Mouse (Mus musculus) megakaryocyte, embryonic 14.5 days (primary cell): ENCODE data around the gene Aunip.

ENCODE experiments used
- FLI1 ChIP-seq: IDR thresholded peaks from 2 replicates; pipeline ENCODE4 v1.6.1; 2012; ENCODE audit warnings: low read length, inconsistent platforms, mixed read lengths
- GATA1 ChIP-seq: IDR thresholded peaks from 3 replicates; pipeline ENCODE4 v1.6.1; 2012; ENCODE audit warnings: mixed read lengths, low read length, inconsistent platforms, borderline replicate concordance

DNA sequence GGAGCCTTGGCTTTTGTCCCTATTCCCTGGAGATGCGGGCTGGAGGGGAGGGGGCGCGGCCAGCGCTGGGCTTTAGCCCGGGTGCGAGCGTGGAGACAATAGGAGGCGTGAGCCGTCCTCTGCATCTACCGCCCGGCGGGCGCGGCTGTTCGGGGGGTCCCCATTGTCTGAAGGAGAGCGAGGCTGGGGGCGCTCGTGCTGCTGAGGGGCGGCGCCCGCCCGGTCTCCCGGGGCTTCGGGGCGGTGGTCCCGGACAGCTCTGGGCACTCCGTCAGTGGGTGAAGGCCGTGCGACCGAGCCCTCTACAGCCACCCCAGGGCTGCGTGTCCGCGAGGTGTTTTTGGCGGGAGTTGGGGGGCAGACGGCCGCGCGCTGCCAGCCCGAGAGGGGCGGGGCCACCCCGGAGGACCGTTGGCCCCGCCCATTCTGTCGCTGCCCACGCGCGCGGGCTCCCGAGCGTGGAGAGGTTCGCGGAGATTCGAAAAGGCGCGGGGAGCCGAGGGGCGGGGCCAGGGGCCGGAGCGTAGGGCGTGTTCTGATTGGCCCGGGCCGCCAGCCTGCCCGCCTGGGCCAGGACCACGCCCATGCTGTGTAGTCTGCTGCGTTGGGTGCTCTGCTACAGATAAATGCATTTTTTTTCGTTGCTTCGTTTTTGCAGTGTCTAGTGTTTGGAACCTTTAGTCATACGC lies 42.1 kb upstream of the Aunip start:
- TF ChIP-seq GATA1 (no peak), FLI1 (no peak)
